9 mouse cellular contexts compared by ENCODE assay signal in genomic region chr8:124959462-124960225, GRCm38 (mm10). TPM values are rescaled to one million over a fixed set of nuclear protein-coding genes. Genes with fewer than 3 reads are reported as not detected.
DNase-seq lines count a peak whose midpoint lies in the region; ATAC-seq and TF ChIP-seq lines count a peak whose summit lies in the region.
"Had no signal": no experiment of that assay in that cellular context is flagged by ENCODE, and none has a peak within 500 bp of the region (broad histone marks: within the 10 kb centered on the region; RNA-seq: fewer than 3 reads in every experiment).

No protein-coding gene starts in this region.

- H3K27ac ChIP-seq in intestine, embryonic 14.5 days (ENCODE audit: low read depth) = 0 out of 2 replicates have a peak overlapping the region, but pooled peaks have one; percentile 6
- H3K27ac ChIP-seq in intestine, postnatal 0 days (ENCODE audit: low read depth, low read length) = no peak overlapping the region
- H3K27ac ChIP-seq in embryonic facial prominence, embryonic 10.5 days (replicated peaks) = peak overlapping the region; percentile 69
- no peak overlapping the region for H3K27ac ChIP-seq in liver, postnatal 0 days (ENCODE audit: low read depth)
- H3K27ac ChIP-seq: neural tube, embryonic 13.5 days had no signal

- no peak for TF ChIP-seq CTCF in intestine, postnatal 0 days (IDR thresholded peaks at IDR 0.05; ENCODE audit: low read depth)
- TF ChIP-seq CTCF in liver, postnatal 0 days (IDR thresholded peaks at IDR 0.05; ENCODE audit: low read depth) = no peak

- H3K4me3 ChIP-seq in intestine, embryonic 14.5 days (ENCODE audit: low read depth, low read length) = no peak overlapping the region
- H3K4me3 ChIP-seq in intestine, postnatal 0 days (ENCODE audit: low read depth, low read length) = no peak overlapping the region
- no peak overlapping the region for H3K4me3 ChIP-seq in embryonic facial prominence, embryonic 10.5 days
- H3K4me3 ChIP-seq in liver, postnatal 0 days (ENCODE audit: low read depth, low read length) = no peak overlapping the region
- H3K4me3 ChIP-seq: neural tube, embryonic 13.5 days had no signal

- H3K9me3 ChIP-seq in intestine, embryonic 14.5 days (ENCODE audit: control insufficient read depth, low read length) = no peaks in the 10 kb centered on the region
- H3K9me3 ChIP-seq in intestine, postnatal 0 days (ENCODE audit: control insufficient read depth) = no peaks in the 10 kb centered on the region
- H3K9me3 ChIP-seq in embryonic facial prominence, embryonic 10.5 days = no peaks in the 10 kb centered on the region
- no peaks in the 10 kb centered on the region for H3K9me3 ChIP-seq in liver, postnatal 0 days (ENCODE audit: low read length)
- H3K9me3 ChIP-seq: neural tube, embryonic 13.5 days had no signal

- H3K9ac ChIP-seq in intestine, embryonic 14.5 days (ENCODE audit: low read length) = no peak overlapping the region
- no peak overlapping the region for H3K9ac ChIP-seq in intestine, postnatal 0 days (ENCODE audit: low read depth, low read length)
- no peak overlapping the region for H3K9ac ChIP-seq in liver, postnatal 0 days (replicated peaks)
- H3K9ac ChIP-seq: neural tube, embryonic 13.5 days had no signal

- ATAC-seq in intestine, embryonic 14.5 days (replicated peaks; ENCODE audit: low FRiP score, low TSS enrichment, low read depth) = no peak
- no peak for ATAC-seq in intestine, postnatal 0 days
- ATAC-seq in liver, postnatal 0 days = peak; percentile 13; the same call in 1 of the 2 replicates

- whole genome bisulfite sequencing in intestine, embryonic 14.5 days = 43% methylated on average over 8 of the region's 8 CpGs
- 51% methylated on average over 8 of the region's 8 CpGs for WGBS in intestine, postnatal 0 days
- WGBS in embryonic facial prominence, embryonic 10.5 days = 66% methylated on average over 8 of the region's 8 CpGs
- 41% methylated on average over 8 of the region's 8 CpGs for WGBS in liver, postnatal 0 days (ENCODE audit: insufficient replicate concordance)

- H3K27me3 ChIP-seq in intestine, embryonic 14.5 days (replicated peaks; ENCODE audit: control insufficient read depth, insufficient read depth, low read length) = no peaks in the 10 kb centered on the region
- H3K27me3 ChIP-seq in intestine, postnatal 0 days (replicated peaks; ENCODE audit: control insufficient read depth, insufficient read depth, low read length) = no peaks in the 10 kb centered on the region
- H3K27me3 ChIP-seq in embryonic facial prominence, embryonic 10.5 days (replicated peaks; ENCODE audit: low read depth, poor library complexity, severe bottlenecking) = no peaks in the 10 kb centered on the region
- H3K27me3 ChIP-seq in liver, postnatal 0 days (ENCODE audit: insufficient read depth, low read length) = no peaks in the 10 kb centered on the region
- H3K27me3 ChIP-seq: neural tube, embryonic 13.5 days had no signal

- no peak for TF ChIP-seq EP300 in liver, postnatal 0 days (IDR thresholded peaks at IDR 0.05; ENCODE audit: low read depth)

- no peaks in the 10 kb centered on the region for H3K36me3 ChIP-seq in intestine, embryonic 14.5 days (ENCODE audit: control insufficient read depth, insufficient read depth, low read length)
- no peaks in the 10 kb centered on the region for H3K36me3 ChIP-seq in intestine, postnatal 0 days (ENCODE audit: control insufficient read depth, insufficient read depth)
- no peaks in the 10 kb centered on the region for H3K36me3 ChIP-seq in embryonic facial prominence, embryonic 10.5 days (replicated peaks)
- no peaks in the 10 kb centered on the region for H3K36me3 ChIP-seq in liver, postnatal 0 days (replicated peaks; ENCODE audit: insufficient read depth, low read length)
- H3K36me3 ChIP-seq: neural tube, embryonic 13.5 days had no signal

- H3K4me2 ChIP-seq in intestine, embryonic 14.5 days (ENCODE audit: low read length) = 0 out of 2 replicates have a peak overlapping the region, but pooled peaks have one; percentile 8
- H3K4me2 ChIP-seq in intestine, postnatal 0 days (replicated peaks; ENCODE audit: low read depth) = no peak overlapping the region
- H3K4me2 ChIP-seq in liver, postnatal 0 days (ENCODE audit: low read depth, low read length) = no peak overlapping the region
- H3K4me2 ChIP-seq: neural tube, embryonic 13.5 days had no signal

- DNase-seq in intestine, embryonic 14.5 days (ENCODE audit: low spot score) = peak; percentile 52
- DNase-seq in CD4-positive, CD25-positive, alpha-beta regulatory T cell, adult 2 months (ENCODE audit: low read depth, low spot score) = peak; percentile 60
- DNase-seq in embryonic facial prominence, embryonic 10.5 days (ENCODE audit: low spot score) = no peak
- no peak for DNase-seq in liver, postnatal 0 days
- DNase-seq in cerebellum, postnatal 36 days = no peak
- DNase-seq in frontal cortex, postnatal 14 days (ENCODE audit: low spot score in 2 of 2) = no peak
- DNase-seq in gastrocnemius, adult 18-20 months (ENCODE audit: low spot score) = no peak

- H3K4me1 ChIP-seq in intestine, embryonic 14.5 days (replicated peaks; ENCODE audit: control insufficient read depth, insufficient read depth, low read length) = peaks cover 14% of the 10 kb centered on the region; the same call in 1 of the 2 replicates
- H3K4me1 ChIP-seq in intestine, postnatal 0 days (replicated peaks; ENCODE audit: control insufficient read depth, insufficient read depth, low read length) = peaks cover 7% of the 10 kb centered on the region; the same call in 1 of the 2 replicates
- peaks cover 20% of the 10 kb centered on the region for H3K4me1 ChIP-seq in embryonic facial prominence, embryonic 10.5 days
- peaks cover 5% of the 10 kb centered on the region; the same call in 1 of the 2 replicates for H3K4me1 ChIP-seq in liver, postnatal 0 days (ENCODE audit: insufficient read depth)
- H3K4me1 ChIP-seq: neural tube, embryonic 13.5 days had no signal

RNA-seq across cellular contexts. Expression of gene Egln1, which starts 10.5 kb away (rescaled TPM):
- 16.8 and 18.7 TPM in 2 replicates for polyA plus RNA-seq in intestine, embryonic 14.5 days (2014; fragmentation: Nextera tagmentation; extraction: Ambion mirVana)
- 8.2 and 8.5 TPM in 2 replicates for polyA plus RNA-seq in intestine, postnatal 0 days (2015; fragmentation: Nextera tagmentation; extraction: Ambion mirVana)
- polyA plus RNA-seq in embryonic facial prominence, embryonic 10.5 days (2016; fragmentation: Nextera tagmentation; extraction: Ambion mirVana) = 10.2 and 10.9 TPM in 2 replicates
- polyA plus RNA-seq in liver, postnatal 0 days (2015; fragmentation: Nextera tagmentation; extraction: Ambion mirVana) = 3.2 and 3.3 TPM in 2 replicates
- 100 to 1,000 TPM; 155 to 180 TPM for total RNA-seq in gastrocnemius, adult 18-20 months (2021)

RNA-seq across cellular contexts. Expression of gene Tsnax, which starts 53.2 kb away (rescaled TPM):
- polyA plus RNA-seq in intestine, embryonic 14.5 days (2014; fragmentation: Nextera tagmentation; extraction: Ambion mirVana) = 118 and 131 TPM in 2 replicates
- 47.4 and 48.3 TPM in 2 replicates for polyA plus RNA-seq in intestine, postnatal 0 days (2015; fragmentation: Nextera tagmentation; extraction: Ambion mirVana)
- polyA plus RNA-seq in embryonic facial prominence, embryonic 10.5 days (2016; fragmentation: Nextera tagmentation; extraction: Ambion mirVana) = 128 and 133 TPM in 2 replicates
- 28.2 and 29.5 TPM in 2 replicates for polyA plus RNA-seq in liver, postnatal 0 days (2015; fragmentation: Nextera tagmentation; extraction: Ambion mirVana)
- total RNA-seq in gastrocnemius, adult 18-20 months (2021) = 10 to 100 TPM; 71.4 to 86.4 TPM

Comparison
In these comparisons a context has a peak if more than half of its experiments do, and no peak if none do; other contexts are left out.
1. H3K27ac ChIP-seq: peak in intestine, embryonic 14.5 days (single experiment) and embryonic facial prominence, embryonic 10.5 days (single experiment); none in intestine, postnatal 0 days (single experiment) and liver, postnatal 0 days (single experiment).
2. DNase-seq: peak in intestine, embryonic 14.5 days (single experiment) and CD4-positive, CD25-positive, alpha-beta regulatory T cell, adult 2 months (single experiment); none in embryonic facial prominence, embryonic 10.5 days (single experiment), liver, postnatal 0 days (single experiment), cerebellum, postnatal 36 days (0 of 2), frontal cortex, postnatal 14 days (0 of 2) and gastrocnemius, adult 18-20 months (single experiment).